Mouse (Mus musculus) embryonic fibroblast, embryonic 13.5 days (primary cell): Measurements from ENCODE around the gene Gm5269.

Experiments used
- CTCF ChIP-seq: IDR thresholded peaks from 2 replicates; pipeline ENCODE4 v1.5.1; 2011; ENCODE audit warnings: mild to moderate bottlenecking, control low read depth, low read length, moderate library complexity, borderline replicate concordance; ENCODE audit not compliant: insufficient read depth
- POLR2A ChIP-seq: IDR thresholded peaks from 2 replicates; pipeline ENCODE4 v1.6.1; 2011; ENCODE audit warnings: low read depth, mild to moderate bottlenecking, control low read depth, low read length, moderate library complexity

DNA sequence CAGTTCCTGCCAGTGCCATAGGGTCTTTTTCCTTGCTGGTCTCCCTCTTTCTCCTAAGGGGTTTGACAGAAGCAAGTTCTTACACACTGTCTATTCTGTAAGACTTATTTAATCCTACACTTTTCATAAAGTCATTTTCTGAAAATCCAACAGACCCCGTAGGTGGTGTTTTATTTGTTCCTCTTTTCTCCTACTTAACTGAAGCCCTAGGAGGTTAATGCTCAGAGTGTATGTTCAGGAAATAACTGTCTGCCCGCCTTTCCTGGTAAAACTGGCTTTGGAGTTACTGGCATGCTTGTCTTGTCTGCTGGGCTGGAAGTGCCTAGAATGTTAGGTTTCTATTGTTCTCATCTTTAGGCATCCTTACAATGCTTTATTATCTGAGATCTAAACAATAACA, 1.9 kb upstream of the Gm5269 start:
- no peak for TF ChIP-seq CTCF
- no peak for TF ChIP-seq POLR2A
